Mouse (Mus musculus): ENCODE results near the gene Mpi.

DNA sequence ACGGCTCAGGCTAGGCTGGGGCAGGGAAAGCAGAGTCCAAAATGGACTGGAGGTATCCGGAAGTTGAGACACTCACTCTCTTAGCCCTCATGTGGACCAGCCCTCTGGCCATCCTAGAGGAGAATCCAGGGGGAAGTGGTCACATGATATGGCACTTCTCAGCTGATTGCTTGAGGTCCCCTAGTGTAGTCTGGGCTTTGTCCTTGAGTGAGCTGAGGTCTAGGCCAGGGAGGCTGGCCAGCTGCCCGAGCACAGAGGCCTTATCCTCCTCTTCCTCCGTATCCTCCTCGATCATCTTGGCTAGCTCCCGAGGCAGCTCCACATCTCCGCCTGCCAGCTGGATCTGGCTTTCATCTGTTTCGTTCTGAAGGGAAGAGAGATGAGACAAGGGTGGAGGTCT lies 49.5 kb upstream of the Mpi start:
- TF ChIP-seq MAFK (IDR thresholded peaks at IDR 0.05; ENCODE audit: insufficient replicate concordance, low read length) (no peak), CTCF (conservative IDR thresholded peaks at IDR 0.05 in 1 of 2, IDR thresholded peaks at IDR 0.05 in 1 of 2; ENCODE audit: low read depth in 2 of 2, low read length in 2 of 2) (no peak), CHD2 (IDR thresholded peaks at IDR 0.05; ENCODE audit: low read length) (no peak), POLR2A (IDR thresholded peaks at IDR 0.05; ENCODE audit: low read depth, low read length) (no peak), SMC3 (IDR thresholded peaks at IDR 0.05; ENCODE audit: low read depth, low read length) (no peak)
